Mouse (Mus musculus) embryonic facial prominence, embryonic 12.5 days (tissue): ENCODE measurements around the gene Ssh2. TPM values are rescaled to one million over a fixed set of nuclear protein-coding genes. Genes with fewer than 3 reads are reported as not detected.

Experiments
- ATAC-seq: fragments of 200-750 bp; cut with Nextera tagmentation; 2 replicates; pipeline ENCODE4 v1.8.0; 2017; ENCODE audit not compliant: insufficient number of reproducible peaks, insufficient read depth, low FRiP score, low TSS enrichment
- H3K27ac ChIP-seq: fragments of 300-500 bp; sonication (generic); 2 replicates; pipeline ENCODE4 v1.5.1; 2016; ENCODE audit warnings: mild to moderate bottlenecking
- H3K27me3 ChIP-seq: fragments of 300-500 bp; sonication (generic); 2 replicates; pipeline ENCODE4 v1.6.1; 2016; ENCODE audit warnings: mild to moderate bottlenecking, moderate library complexity
- H3K36me3 ChIP-seq: fragments of 300-500 bp; sonication (generic); 2 replicates; pipeline ENCODE4 v1.6.1; 2016; ENCODE audit warnings: mild to moderate bottlenecking
- H3K4me1 ChIP-seq: fragments of 300-500 bp; sonication (generic); 2 replicates; pipeline ENCODE4 v1.6.1; 2016
- H3K4me2 ChIP-seq: fragments of 300-500 bp; sonication (generic); replicated peaks from 2 replicates; pipeline ENCODE4 v1.6.1; 2016; ENCODE audit warnings: mild to moderate bottlenecking, moderate library complexity
- H3K4me3 ChIP-seq: fragments of 300-500 bp; sonication (generic); 2 replicates; pipeline ENCODE4 v1.5.1; 2016; ENCODE audit warnings: mild to moderate bottlenecking
- H3K9ac ChIP-seq: fragments of 300-500 bp; sonication (generic); 2 replicates; pipeline ENCODE4 v1.6.1; 2016; ENCODE audit warnings: mild to moderate bottlenecking, moderate library complexity
- H3K9me3 ChIP-seq: fragments of 300-500 bp; sonication (generic); 2 replicates; pipeline ENCODE4 v1.6.1; 2016; ENCODE audit warnings: mild to moderate bottlenecking, moderate library complexity
- WGBS: fragments of 180-500 bp; shearing (Covaris S2); methylation state at CpG from one replicate; pipeline ENCODE4 v1.1.7; 2016; 5-methylcytosine and 5-hydroxymethylcytosine counted together
- polyA plus RNA-seq: library from polyadenylated mRNA; unstranded; fragments of >200 nt; fragmentation: Nextera tagmentation; extraction: Ambion mirVana; gene quantifications from 2 replicates; pipeline ENCODE4 v1.2.1, GENCODE M21; 2016

Ssh2 gene
- 9.9 and 10.5 TPM in 2 replicates for polyA plus RNA-seq

- H3K4me1 ChIP-seq = peaks cover 8% of the 10 kb centered on the region; the same call in 1 of the 2 replicates
- peak; percentile 86 for ATAC-seq
- peak within 1 kb of the TSS; percentile 92 for H3K27ac ChIP-seq
- H3K36me3 ChIP-seq = no peaks in the 10 kb centered on the region
- WGBS = under 1% methylated on average over 81 of the region's 82 CpGs
- H3K4me2 ChIP-seq = peak within 1 kb of the TSS; percentile 68
- peak within 1 kb of the TSS; percentile 87 for H3K9ac ChIP-seq
- no peaks in the 10 kb centered on the region for H3K9me3 ChIP-seq
- H3K4me3 ChIP-seq = peak within 1 kb of the TSS; percentile 86
- no peaks in the 10 kb centered on the region for H3K27me3 ChIP-seq
Observed at GRCm38 (mm10) chr11:77215951-77216760, at the start of gene Ssh2. TSS of gene Ssh2 (plus strand) at chr11:77216287.

GRCm38 (mm10) chr11:77173731-77174130 is 42.4 kb upstream of the Ssh2 start:
- WGBS = 34% methylated on average over 4 of the region's 4 CpGs
- Histone ChIP-seq H3K4me1 (peaks cover 5% of the 10 kb centered on the region; the same call in 1 of the 2 replicates), H3K9ac (no peak overlapping the region), H3K27me3 (no peaks in the 10 kb centered on the region), H3K9me3 (no peaks in the 10 kb centered on the region), H3K4me2 (no peak overlapping the region), H3K27ac (no peak overlapping the region), H3K4me3 (no peak overlapping the region), H3K36me3 (no peaks in the 10 kb centered on the region)
- ATAC-seq = no peak

- Histone ChIP-seq H3K4me2 (no peak overlapping the region), H3K4me1 (peaks cover 5% of the 10 kb centered on the region; the same call in 1 of the 2 replicates), H3K9ac (no peak overlapping the region), H3K9me3 (no peaks in the 10 kb centered on the region), H3K27me3 (no peaks in the 10 kb centered on the region), H3K36me3 (no peaks in the 10 kb centered on the region), H3K27ac (no peak overlapping the region), H3K4me3 (no peak overlapping the region)
- no peak for ATAC-seq
- 68% methylated on average over 7 of the region's 7 CpGs for WGBS
Observed at GRCm38 (mm10) chr11:77174531-77174930, 41.6 kb upstream of the Ssh2 start.

GRCm38 (mm10) chr11:77179771-77180170 is 36.3 kb upstream of the Ssh2 start:
- no peak overlapping the region for H3K9ac ChIP-seq
- no peaks in the 10 kb centered on the region for H3K36me3 ChIP-seq
- H3K27me3 ChIP-seq = no peaks in the 10 kb centered on the region
- H3K27ac ChIP-seq = no peak overlapping the region
- H3K4me1 ChIP-seq = no peaks in the 10 kb centered on the region
- H3K9me3 ChIP-seq = no peaks in the 10 kb centered on the region
- H3K4me2 ChIP-seq = no peak overlapping the region
- ATAC-seq = no peak
- WGBS = 86% methylated on average over 3 of the region's 3 CpGs
- no peak overlapping the region for H3K4me3 ChIP-seq

GRCm38 (mm10) chr11:77180886-77181285 is 35.2 kb upstream of the Ssh2 start:
- Histone ChIP-seq H3K4me3 (no peak overlapping the region), H3K27me3 (no peaks in the 10 kb centered on the region), H3K27ac (no peak overlapping the region), H3K36me3 (no peaks in the 10 kb centered on the region), H3K4me2 (no peak overlapping the region), H3K9ac (no peak overlapping the region), H3K9me3 (no peaks in the 10 kb centered on the region), H3K4me1 (no peaks in the 10 kb centered on the region)
- 66% methylated on average over 4 of the region's 4 CpGs for WGBS
- ATAC-seq = no peak

GRCm38 (mm10) chr11:77181528-77181927 is 34.6 kb upstream of the Ssh2 start:
- no peaks in the 10 kb centered on the region for H3K36me3 ChIP-seq
- 65% methylated on average over 5 of the region's 5 CpGs for WGBS
- H3K27me3 ChIP-seq = no peaks in the 10 kb centered on the region
- no peak for ATAC-seq
- H3K27ac ChIP-seq = no peak overlapping the region
- no peak overlapping the region for H3K4me3 ChIP-seq
- no peak overlapping the region for H3K9ac ChIP-seq
- no peaks in the 10 kb centered on the region for H3K4me1 ChIP-seq
- H3K9me3 ChIP-seq = no peaks in the 10 kb centered on the region
- H3K4me2 ChIP-seq = no peak overlapping the region

GRCm38 (mm10) chr11:77182041-77182440 is 34.0 kb upstream of the Ssh2 start:
- no peak for ATAC-seq
- Histone ChIP-seq H3K4me2 (no peak overlapping the region), H3K4me1 (no peaks in the 10 kb centered on the region), H3K27me3 (no peaks in the 10 kb centered on the region), H3K36me3 (no peaks in the 10 kb centered on the region), H3K4me3 (no peak overlapping the region), H3K27ac (no peak overlapping the region), H3K9ac (no peak overlapping the region), H3K9me3 (no peaks in the 10 kb centered on the region)
- 83% methylated on average over 2 of the region's 2 CpGs for WGBS

GRCm38 (mm10) chr11:77182616-77183015 is 33.5 kb upstream of the Ssh2 start:
- no peaks in the 10 kb centered on the region for H3K4me1 ChIP-seq
- no peaks in the 10 kb centered on the region for H3K9me3 ChIP-seq
- ATAC-seq = no peak
- H3K27me3 ChIP-seq = no peaks in the 10 kb centered on the region
- H3K4me3 ChIP-seq = no peak overlapping the region
- H3K9ac ChIP-seq = no peak overlapping the region
- no peaks in the 10 kb centered on the region for H3K36me3 ChIP-seq
- no peak overlapping the region for H3K4me2 ChIP-seq
- WGBS = 42% methylated on average over 2 of the region's 2 CpGs
- no peak overlapping the region for H3K27ac ChIP-seq

- Histone ChIP-seq H3K9me3 (no peaks in the 10 kb centered on the region), H3K9ac (no peak overlapping the region), H3K4me1 (no peaks in the 10 kb centered on the region), H3K27me3 (no peaks in the 10 kb centered on the region), H3K36me3 (no peaks in the 10 kb centered on the region), H3K4me3 (no peak overlapping the region), H3K27ac (no peak overlapping the region), H3K4me2 (no peak overlapping the region)
- 70% methylated on average over 2 of the region's 2 CpGs for WGBS
- no peak for ATAC-seq
Observed at GRCm38 (mm10) chr11:77184926-77185325, 31.2 kb upstream of the Ssh2 start.

GRCm38 (mm10) chr11:77188868-77189267 is 27.2 kb upstream of the Ssh2 start, which contains the start of gene Efcab5:
TSS of gene Efcab5 (minus strand) at chr11:77188968.
- H3K27ac ChIP-seq = no peak within 1 kb of the TSS
- WGBS = 77% methylated on average over 6 of the region's 6 CpGs
- no peak within 1 kb of the TSS for H3K4me3 ChIP-seq
- ATAC-seq = no peak
- no peaks in the 10 kb centered on the region for H3K27me3 ChIP-seq
- no peaks in the 10 kb centered on the region for H3K36me3 ChIP-seq
- H3K9me3 ChIP-seq = no peaks in the 10 kb centered on the region
- H3K4me2 ChIP-seq = no peak within 1 kb of the TSS
- no peak within 1 kb of the TSS for H3K9ac ChIP-seq
- no peaks in the 10 kb centered on the region for H3K4me1 ChIP-seq

- no peak for ATAC-seq
- Histone ChIP-seq H3K4me1 (peaks cover 6% of the 10 kb centered on the region; the same call in 1 of the 2 replicates), H3K36me3 (no peaks in the 10 kb centered on the region), H3K4me3 (no peak overlapping the region), H3K4me2 (no peak overlapping the region), H3K27me3 (no peaks in the 10 kb centered on the region), H3K27ac (no peak overlapping the region), H3K9ac (no peak overlapping the region), H3K9me3 (no peaks in the 10 kb centered on the region)
- 64% methylated on average over 5 of the region's 5 CpGs for WGBS
Observed at GRCm38 (mm10) chr11:77193410-77193809, 22.7 kb upstream of the Ssh2 start.

GRCm38 (mm10) chr11:77193941-77194553 is 22.0 kb upstream of the Ssh2 start:
- Histone ChIP-seq H3K27me3 (no peaks in the 10 kb centered on the region), H3K9ac (no peak overlapping the region), H3K4me2 (no peak overlapping the region), H3K36me3 (no peaks in the 10 kb centered on the region), H3K4me3 (no peak overlapping the region), H3K4me1 (peaks cover 6% of the 10 kb centered on the region; the same call in 1 of the 2 replicates), H3K27ac (no peak overlapping the region), H3K9me3 (no peaks in the 10 kb centered on the region)
- WGBS = 43% methylated on average over 6 of the region's 6 CpGs
- no peak for ATAC-seq
